Mouse (Mus musculus): Measurements from ENCODE around the gene Adgrg3.
"Not testable (repeated sequence)": the region's sequence is repeated elsewhere in the genome, so short reads cannot be mapped to it uniquely, and the experiment has no call there.

Adgrg3 gene

DNA sequence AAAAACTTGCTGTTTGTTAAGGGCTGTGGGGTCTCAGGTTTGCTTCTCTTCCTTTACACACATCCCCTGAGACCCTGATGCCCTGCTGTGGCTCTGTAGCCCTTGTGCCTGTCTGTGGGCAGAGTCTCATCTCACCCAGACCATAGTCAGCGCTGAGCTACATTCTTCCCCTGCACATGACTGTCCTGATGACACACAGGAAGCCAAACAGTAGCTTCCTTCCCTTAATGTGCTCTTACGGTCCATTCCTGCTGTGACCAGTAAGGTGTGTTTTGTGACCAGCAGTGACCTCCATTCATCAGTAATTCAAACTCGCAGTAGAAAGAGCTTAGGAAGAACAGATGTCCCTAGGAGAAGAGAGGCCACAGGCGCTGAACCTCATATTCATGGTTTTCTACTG lies 6.9 kb downstream of the Adgrg3 start:
- no peak for DNase-seq (ENCODE audit: low read depth, low spot score)

DNA sequence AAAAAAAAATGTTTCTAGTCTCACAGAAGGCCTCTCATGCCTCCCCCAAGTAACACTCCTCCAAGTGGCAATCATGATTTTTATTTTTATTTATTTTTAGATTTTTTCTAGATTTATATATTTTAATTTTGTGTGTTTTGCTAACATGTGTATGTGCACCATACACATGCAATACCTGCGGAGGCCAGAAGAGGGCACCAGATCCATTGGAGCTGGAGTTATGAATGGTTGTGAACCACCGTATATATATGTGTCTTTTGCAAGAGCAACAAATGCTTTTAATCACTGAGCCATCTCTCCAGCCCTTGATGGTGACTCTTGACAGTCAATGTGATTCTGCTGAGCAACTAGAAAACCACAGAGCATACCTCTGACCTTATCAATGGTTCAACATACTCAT lies 7.9 kb downstream of the Adgrg3 start:
- peak; percentile 28 for DNase-seq (ENCODE audit: low read depth, low spot score)

DNA sequence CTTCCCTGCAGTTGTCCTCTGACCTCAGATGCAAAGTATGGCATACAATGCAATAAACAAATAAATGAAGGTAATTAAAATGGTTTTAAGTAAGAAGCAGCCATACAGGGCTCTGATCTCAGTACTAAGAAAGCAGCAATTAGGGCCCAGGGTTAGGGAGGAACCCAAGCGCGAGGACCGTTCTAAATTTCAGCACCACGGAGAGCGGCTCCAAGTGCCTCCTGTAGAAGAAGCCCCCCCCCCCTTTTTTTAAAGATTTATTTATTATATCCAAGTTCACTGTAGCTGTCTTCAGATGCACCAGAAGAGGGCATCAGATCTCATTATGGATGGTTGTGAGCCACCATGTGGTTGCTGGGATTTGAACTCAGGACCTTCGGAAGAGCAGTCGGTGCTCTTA lies 10.9 kb downstream of the Adgrg3 start:
- not testable (repeated sequence) for DNase-seq (ENCODE audit: low read depth, low spot score)

DNA sequence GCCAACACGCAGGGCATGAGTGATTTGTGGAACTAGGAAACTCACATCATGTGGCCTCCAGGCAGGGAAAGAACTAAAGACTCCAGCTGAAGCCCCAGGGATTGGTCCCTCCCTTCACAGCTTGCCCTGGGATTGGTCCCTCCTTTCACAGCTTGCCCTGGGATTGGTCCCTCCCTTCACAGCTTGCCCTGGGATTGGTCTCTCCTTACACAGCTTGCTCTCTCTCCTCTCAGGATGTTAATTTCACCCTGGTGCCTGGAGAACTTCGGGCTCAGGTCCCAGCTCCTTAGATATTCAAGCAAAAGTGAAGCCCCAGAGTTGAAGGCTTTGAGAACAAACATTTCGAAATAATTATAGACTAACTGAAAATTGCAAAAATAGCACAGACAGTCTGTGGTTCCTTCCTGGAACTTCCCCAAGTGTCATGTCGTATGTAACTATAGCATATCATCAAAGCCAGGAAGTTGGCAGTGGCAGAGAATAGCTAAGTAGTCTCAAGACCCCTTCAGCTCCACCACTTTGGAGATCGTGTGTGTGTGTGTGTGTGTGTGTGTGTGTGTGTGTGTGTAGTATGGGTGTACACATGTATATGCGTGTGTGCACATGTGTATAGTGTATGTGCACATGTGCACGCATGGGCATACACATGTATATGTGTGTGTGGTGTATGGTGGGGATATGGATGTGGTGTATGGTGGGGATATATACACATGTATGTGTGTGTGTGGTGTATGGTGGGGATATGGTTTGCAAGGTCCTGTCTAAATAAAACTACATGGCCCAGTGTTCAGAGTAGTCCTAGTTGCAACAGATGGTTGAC lies 19.8 kb downstream of the Adgrg3 start:
- DNase-seq (ENCODE audit: low read depth, low spot score), result no peak

DNA sequence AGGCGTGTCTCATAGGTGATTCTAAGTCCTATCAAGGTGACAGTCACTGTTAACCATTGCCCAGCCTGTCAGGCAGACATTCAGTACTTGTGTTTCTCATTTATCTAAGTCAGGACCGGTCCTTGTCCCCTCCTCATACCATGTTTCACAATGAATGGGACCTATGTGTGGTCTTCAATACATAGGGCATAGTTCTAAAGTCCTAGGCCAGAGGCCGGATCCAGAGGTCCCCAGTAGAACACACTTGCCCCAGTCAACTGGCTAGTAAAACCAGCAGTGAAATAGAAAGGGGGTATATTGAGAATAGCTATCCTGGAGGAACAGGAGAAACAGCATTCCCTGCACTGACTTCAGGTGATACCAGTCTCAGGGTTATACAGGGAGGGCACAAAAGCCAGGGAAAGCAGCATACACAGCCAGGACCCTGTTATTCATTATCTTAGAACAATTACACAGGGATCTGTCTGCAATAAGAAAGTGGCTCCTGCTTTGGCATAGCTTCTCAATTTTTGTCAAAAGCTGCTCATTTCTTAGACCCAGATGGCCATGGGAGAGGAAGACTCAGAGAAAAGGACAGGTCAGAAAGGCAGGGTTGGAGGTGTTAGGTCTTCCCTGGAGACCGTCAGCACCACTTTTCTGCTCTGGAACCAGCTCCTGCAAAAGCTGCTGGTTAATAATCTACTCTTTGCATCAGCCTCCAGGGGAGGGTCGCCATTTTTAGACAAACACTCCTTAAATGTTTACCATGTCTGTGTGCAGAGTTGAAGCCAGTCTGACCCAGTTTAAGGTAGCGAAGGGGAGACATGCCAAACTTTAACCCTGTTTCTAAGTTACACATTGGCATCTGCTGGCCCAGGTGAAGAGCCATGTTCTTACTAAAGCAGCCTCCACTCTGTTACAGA lies 24.6 kb downstream of the Adgrg3 start:
- DNase-seq (ENCODE audit: low read depth, low spot score), result no peak

DNA sequence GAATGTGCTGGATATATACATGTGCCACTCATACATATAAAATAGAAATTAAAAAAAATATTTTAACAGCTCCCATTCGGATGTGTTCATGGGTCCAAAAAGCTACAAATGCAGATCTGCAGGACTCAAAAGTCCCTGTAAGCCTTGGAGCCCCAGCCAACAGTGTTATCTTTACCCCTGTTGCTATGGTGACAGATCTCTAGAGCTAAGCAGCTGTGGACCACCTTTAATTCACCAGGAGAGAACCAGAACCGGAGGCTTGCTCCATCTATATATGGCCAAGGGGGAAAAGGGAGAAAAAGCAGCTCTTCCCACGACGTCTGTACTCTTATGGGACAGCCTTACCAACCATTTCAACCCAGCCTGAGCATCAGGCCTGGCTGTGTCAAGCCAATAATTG lies 27.3 kb downstream of the Adgrg3 start:
- no peak for DNase-seq (ENCODE audit: low read depth, low spot score)

DNA sequence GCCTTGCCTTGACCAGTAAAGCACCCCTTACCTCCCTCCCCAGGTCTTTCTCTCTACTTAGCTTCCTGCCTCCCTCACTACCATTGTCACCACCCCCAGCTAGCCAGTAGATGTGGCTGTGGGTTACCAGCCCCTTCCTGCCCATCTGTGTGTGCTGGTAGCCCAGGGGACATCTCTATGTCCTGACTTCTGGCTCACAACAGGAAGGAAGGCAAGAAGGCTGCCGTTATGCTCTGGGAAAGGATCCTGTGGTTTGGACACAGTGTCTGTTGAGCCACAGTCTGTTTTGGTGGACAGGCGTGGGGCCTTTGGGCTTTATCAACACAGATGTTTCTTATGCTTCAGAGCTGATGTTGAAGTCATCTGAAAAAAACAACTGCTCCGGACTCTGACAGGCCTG lies 29.5 kb downstream of the Adgrg3 start:
- no peak for DNase-seq (ENCODE audit: low read depth, low spot score)

DNA sequence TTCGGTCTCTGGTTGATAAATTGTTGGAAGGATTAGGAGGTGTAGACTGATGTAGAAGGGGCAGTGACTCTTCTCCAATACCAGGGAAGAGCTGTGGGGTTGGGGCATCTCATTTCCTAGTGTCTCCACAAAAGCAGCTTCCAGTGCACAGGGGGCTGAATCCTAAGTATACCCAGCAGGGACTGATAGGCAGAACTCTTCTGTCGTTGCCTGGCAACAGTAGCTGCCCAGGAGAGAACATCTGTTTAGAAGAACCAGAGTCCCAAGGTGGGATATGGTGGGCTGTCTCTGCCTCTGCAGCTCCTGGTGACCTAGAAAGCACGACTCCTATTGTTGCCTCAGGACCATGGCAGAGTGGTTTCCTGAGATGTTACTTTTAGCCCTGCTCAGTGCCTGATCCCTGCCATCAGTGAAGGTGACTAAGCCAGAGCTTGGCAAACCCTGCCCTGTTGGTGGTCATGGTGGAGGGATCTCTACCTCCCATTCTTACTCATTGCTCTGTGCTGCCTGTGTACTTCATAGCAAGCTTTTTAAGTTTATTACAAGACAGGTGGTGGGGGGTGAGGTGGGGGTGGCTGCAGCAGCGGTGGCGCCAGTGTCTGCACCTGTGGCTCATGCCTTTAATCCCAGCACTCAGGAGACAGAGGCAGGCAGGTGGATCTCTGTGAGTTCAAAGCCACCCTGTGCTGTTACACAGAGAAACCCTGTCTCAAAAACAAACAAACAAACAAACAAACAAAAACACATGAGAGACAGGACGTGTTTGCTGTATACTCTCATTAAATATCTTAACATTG lies 30.6 kb downstream of the Adgrg3 start:
- no peak for DNase-seq (ENCODE audit: low read depth, low spot score)

DNA sequence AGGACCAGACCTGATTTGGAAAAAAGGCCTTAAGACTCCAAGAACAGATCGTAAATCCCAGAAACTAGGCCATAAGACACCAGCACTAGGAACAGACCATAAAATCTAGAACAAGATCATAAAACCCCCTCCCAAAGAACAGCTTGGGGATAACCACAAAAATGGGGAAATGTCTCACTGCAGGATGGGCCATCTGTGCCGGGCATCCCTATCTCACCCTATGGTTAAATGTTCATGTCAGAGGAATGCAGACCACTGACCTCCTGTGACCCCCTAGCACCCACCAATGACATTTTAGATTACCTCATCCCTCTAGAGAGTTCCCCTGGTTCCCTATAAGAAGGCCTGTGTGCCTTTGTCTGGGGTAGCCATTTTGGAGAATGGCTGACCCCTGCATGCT lies 32.1 kb downstream of the Adgrg3 start:
- DNase-seq (ENCODE audit: low read depth, low spot score), result no peak

DNA sequence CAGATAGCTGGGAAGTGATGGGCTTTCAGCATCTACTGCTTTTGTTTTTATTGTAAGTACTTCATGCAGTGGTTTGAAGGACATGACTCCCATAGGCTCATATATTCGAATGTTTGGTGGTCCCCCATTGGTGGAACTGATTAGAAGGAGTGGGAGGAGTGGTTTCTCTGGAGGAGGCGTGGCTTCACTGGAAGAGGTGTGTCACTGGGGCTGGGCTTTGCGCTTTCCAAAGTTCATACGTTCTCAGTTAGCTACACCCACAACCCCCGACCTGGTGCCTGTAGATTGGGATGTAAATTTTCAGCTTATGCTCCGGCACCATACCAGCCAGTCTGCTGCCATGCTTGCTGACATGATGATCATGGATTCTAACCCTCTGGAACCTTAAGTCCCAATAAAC lies 36.9 kb downstream of the Adgrg3 start:
- no peak for DNase-seq (ENCODE audit: low read depth, low spot score)

DNA sequence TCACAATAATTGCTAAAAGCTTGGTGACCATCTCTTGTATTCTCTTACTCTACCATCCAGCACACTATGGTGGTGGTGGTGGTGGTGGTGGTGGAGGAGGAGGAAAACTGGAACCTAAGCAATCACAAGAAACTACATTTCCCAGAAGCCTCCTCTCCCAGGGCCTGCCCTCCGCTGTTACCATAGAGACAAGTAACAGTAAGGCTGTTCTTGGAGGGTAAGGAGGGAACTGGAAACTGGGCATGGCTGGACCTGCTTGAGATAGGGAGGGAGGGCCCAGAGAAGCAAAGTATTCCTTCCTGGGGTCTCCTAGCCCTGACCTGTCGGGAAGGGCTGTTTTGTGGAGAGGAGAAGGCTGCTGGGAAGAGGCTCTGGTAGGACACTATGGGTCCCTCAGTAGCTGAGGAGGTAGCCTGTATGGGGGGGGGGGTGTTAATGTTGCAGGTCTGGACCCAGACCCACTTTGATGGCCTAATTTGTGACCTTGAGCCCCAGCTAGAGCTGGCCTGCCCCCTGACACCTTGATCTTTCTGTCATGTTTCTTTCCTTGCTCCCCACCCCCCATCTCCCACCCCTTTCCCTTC lies 37.5 kb downstream of the Adgrg3 start, which contains the start of gene Drc7:
Gene Drc7 (plus strand): TSS at position 177 of the 584 bp plus-strand sequence.
- peak; percentile 38 for DNase-seq (ENCODE audit: low read depth, low spot score)

DNA sequence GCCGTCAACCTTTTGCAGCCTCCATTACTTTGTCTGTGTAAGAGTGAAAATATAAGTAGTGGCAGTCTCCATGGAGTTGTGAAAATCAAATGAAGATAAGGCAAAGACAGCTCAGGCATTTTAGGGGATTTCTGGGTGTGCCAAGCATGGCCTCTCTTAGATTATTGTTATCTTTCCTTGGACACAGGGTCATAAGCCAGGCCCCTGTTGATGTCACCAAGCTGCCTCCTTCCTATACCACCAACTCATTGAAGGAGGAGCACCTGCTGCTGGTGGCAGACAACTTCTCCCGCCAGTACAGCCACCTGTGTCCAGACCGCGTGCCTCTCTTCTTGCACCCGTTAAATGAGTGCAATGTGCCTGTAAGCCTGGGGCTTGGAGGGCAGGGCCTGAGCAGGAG lies 38.9 kb downstream of the Adgrg3 start:
- no peak for DNase-seq (ENCODE audit: low read depth, low spot score)

DNA sequence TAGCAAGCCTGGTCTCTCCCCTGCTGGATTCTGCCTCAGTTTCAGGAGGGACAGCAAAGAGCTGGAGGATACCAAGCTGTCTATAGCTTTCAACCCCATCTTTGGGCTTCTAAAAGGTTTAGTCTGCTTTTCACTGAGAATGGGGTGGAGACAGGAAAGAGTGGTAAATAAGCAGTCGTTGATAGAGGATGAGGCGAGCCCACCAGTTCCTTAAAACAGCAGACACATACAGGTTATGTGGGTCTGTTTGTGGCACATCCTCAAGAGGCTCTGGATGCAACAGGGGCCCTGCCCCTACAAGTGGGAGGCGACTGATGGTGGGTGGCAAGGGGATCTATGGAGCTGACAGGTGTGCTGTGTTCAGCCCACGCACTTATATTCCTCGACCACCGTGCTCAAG lies 41.2 kb downstream of the Adgrg3 start:
- no peak for DNase-seq (ENCODE audit: low read depth, low spot score)

DNA sequence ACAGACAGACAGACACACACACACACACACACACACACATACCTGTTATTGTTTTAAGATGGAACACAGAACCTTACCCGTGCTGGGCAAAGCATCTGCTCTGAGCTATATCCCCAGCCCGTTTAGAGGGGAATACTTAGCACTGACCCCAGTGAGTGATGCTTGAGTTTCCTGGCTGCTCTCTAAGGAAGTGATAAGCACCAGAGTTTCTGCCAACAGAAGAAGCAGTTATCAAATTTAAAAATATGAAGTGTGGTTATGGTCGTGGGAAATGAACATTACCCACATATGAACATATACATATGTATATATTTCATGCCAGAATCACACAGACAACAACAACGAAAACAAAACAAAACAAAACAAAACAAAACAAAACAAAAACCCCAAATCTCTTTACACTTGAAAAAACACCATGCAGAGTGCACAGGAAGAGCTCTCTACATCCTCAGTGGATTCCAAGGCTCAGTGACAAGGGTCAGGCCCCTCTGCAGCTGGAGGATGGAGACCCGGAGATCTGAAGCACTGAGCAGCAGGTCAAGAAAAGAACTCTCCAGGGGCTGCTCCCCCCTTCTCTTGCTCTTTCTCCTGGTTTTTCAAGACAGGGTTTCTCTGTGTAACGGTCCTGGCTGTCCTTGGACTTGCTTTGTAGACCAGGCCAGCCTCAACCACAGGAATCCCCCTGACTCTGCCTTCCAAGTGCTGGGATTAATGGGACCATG lies 42.5 kb downstream of the Adgrg3 start:
- no peak for DNase-seq (ENCODE audit: low read depth, low spot score)

DNA sequence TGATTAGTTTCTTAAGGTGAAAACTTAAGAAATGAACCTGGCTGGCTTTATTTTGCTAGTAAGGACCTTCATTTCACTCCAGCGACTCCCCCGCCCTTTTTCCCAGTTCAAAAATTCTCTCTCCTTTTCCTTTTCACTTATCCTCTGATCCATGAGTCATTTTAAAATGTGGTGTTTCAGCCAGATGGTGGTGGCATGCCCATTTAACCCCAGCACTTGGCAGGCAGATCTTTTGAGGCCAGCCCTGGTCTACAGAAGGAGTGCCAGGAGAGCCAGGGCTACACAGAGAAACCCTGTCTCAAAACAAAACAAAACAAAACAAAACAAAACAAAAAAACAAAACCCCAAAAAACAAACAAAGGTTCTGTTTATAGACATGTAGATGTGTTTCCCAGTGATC lies 47.0 kb downstream of the Adgrg3 start:
- DNase-seq (ENCODE audit: low read depth, low spot score), result no peak

DNA sequence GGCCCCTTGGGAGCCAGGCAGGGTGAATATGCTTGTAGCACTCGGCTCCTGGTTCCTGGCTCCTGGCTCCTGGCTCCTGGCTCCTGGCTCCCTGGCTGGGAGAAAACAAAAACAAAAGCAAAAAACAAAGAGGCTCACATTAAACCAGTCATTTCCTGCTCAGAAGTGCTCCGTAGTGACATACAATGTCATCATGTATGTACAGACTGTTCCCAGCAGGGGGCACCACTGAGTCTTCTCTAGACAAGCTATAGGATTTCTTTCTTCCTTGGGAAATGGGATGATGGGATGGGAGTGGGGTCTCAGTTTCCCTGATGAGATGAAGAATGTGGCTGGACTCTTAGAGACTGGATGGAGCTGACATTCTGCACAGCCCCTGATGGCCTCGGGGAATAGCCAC lies 50.1 kb downstream of the Adgrg3 start:
- DNase-seq (ENCODE audit: low read depth, low spot score), result peak; percentile 56

DNA sequence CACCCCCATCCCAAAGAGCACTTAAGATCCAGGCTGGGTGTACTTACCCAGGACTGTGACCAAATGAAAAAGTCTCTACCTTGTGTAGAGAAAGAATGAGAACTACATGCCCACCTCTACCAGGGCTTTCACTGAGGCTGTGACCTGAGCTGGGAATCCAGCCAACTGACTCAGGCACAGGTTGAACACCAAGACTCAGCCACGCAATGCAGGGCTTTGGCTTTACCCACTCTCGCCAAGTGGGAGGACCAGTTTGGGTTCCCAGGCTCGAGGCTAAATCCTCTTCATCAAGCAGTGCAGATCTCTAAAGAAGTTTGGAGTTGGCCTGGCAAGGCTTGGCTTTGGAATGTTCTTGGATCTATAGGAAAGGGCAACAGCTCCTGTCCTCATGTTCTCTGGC lies 58.0 kb downstream of the Adgrg3 start:
- no peak for DNase-seq (ENCODE audit: low read depth, low spot score)

DNA sequence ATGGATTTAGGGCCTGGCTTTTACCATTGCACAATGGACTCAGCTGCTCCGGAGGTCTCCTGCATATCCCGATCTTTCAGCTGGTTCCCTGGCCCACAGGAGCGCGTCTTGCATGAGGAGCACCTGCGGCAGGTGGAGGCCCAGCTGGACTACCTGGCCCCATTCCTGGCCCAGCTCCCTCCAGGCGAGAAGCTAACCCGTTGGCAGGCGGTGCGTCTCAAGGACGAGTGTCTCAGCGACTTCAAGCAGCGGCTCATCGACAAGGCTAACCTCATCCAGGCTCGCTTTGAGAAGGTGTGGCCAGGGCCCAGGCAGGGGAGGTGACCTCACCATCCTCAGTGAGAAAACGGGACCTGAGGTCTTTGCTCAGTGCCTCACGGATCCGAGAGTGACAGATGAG lies 58.7 kb downstream of the Adgrg3 start:
- DNase-seq (ENCODE audit: low read depth, low spot score), result no peak

DNA sequence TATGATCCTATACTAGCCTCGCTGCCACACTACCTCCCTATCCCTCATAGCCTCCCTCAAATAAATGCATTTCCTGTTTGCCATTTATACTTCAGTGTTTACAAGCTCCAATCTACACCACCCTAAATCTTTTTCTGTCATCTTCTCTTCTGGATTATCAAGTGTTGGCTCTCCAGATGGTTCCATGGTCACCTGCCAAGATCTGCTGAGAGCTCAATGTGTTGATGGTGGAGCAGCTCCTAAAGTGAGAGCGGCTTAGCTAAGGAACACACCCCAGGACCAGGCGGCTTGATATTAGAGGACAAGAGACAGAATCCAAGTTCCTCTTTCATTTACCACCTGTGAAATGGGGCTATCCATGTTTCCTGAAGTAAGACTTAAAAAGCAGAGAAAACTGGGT lies 60.6 kb downstream of the Adgrg3 start:
- no peak for DNase-seq (ENCODE audit: low read depth, low spot score)

DNA sequence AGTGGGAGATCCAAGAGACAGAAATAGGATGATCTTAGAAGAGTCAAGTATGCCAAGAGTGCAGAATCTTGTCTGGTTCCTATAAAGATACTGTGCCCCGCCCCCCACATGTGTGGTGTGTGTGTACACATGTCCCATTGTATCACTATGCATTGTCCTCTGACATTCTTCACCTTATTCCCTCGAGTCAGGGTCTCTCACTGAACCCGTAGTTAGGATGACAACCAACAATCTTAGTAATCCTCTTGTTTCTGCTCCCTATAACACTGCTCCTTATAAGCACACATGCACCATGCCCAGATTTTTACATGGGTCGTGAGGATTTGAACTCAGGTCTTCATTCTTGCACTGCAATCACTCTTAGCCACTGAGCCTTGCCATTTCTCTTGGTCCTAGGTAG lies 61.8 kb downstream of the Adgrg3 start:
- no peak for DNase-seq (ENCODE audit: low read depth, low spot score)
